Mouse (Mus musculus): ENCODE measurements around the gene Sh3bp5.

DNA sequence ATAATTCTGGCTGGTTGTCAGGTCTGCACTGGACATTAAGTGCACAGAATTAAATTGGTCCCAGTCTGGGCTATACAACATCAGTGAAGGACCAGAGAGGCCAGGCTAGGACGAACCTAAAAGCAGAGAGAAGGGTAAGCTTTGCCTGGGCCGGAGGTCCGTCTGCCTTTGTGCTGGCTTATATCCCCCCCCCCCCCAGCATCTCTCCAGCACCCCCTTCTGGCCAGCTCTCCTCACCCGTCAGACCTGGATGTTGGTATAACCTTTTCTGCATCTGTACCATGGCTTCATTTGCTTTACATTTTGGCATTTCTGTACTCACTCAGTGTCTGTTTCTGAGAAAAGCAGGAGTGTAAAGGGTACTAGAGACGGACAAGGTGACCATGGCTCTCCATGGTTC, 110.3 kb downstream of the Sh3bp5 start:
- TF ChIP-seq GATA1 (IDR thresholded peaks at IDR 0.05; ENCODE audit: borderline replicate concordance, low read length) (no peak), FLI1 (IDR thresholded peaks at IDR 0.05; ENCODE audit: low read length) (no peak)
